Mouse (Mus musculus) c-Kit-positive CD71-negative TER-119-negative erythroid progenitor cells, embryonic 14.5 days (primary cell): Measurements from ENCODE around the gene Rora.

Experiments used
- DNase-seq: peaks from one replicate; pipeline ENCODE4 v3.0.0-alpha.2; 2013; ENCODE audit warnings: low read depth

Gene Rora

DNA sequence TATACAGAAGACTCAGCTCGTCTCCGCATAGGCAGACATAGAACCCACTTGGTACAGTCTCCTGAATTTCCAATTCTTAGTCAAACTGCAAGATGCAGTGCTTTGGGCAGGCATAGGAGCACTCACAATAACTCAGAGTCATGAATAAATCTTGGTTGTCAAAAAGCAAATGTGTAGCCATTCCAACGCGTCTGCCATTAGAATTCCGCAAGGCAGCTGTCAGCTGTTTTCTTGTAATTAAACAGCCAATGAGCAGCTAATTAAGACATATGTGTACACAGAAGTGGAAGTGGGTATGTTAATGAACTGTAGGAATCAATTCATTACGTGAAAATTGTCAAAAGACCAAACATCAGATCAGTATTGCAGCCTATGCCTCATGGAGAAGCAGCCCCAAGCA, 700.6 kb downstream of the Rora start:
- DNase-seq = no peak

GRCm38 (mm10) chr9:69357834-69358233, 704.2 kb downstream of the Rora start:
- DNase-seq = peak; percentile 47

GRCm38 (mm10) chr9:69358797-69359196, 705.2 kb downstream of the Rora start:
- DNase-seq = no peak

- no peak for DNase-seq
These were observed 708.4 kb downstream of the Rora start for GRCm38 (mm10) chr9:69361951-69362445.

- no peak for DNase-seq
These were observed 709.2 kb downstream of the Rora start for GRCm38 (mm10) chr9:69362766-69363165.

DNA sequence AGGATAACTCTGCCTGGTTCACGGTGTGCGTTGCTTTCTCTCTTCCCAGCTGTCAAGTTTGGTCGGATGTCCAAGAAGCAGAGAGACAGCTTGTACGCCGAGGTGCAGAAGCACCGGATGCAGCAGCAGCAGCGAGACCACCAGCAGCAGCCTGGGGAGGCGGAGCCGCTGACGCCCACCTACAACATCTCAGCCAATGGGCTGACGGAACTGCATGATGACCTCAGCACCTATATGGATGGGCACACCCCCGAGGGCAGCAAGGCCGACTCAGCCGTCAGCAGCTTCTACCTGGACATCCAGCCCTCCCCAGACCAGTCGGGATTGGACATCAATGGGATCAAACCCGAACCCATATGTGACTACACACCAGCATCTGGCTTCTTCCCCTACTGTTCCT, 710.5 kb downstream of the Rora start:
- DNase-seq = no peak

GRCm38 (mm10) chr9:69367055-69367454, 713.5 kb downstream of the Rora start:
- DNase-seq = no peak

DNA sequence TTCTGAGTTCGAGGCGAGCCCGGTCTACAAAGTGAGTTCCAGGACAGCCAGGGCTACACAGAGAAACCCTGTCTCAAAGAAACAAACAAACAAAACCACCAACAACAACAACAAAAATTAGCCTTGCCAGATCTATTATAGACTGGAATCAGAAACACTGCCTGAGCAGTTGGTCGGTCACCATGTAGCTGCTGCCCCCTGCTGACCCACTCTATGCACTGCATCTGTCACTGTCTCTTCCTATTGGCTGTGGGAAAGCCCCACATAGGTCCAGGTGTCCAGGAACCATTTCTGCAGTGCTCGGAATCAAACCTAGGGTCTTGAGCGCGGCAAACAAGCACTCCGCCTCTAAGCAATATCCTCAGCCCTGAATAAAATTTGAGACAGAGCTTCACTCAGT, 714.5 kb downstream of the Rora start:
- DNase-seq = peak; percentile 40

DNA sequence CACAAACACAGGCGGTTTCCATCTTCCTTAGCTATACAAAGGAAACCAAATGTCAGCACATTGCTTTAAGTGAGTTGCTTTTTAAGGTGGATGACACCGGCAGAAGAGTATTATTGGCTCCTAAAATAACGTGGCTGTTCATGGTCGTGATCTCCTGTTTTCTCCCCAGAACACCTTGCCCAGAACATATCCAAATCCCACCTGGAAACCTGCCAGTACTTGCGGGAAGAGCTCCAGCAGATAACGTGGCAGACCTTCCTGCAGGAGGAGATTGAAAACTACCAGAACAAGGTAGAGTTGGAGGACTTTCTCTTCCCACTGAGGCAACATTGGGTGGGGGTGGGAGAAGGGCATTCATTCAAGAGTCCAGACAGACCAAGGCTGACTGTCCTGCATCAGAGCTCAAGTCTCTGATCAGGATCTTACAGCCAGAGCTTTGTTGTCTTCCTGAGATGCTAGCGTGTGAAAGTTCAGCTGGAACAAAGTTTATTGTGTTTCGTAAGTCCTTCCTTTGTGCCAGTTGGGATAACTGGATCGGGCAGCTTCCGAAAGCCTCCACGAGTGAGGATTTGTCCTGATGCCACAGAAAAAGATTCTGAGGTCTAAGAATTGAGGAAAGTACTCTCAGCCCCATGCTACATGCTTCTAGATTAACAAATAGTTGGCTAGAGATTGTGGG, 717.6 kb downstream of the Rora start:
- DNase-seq = no peak

DNA sequence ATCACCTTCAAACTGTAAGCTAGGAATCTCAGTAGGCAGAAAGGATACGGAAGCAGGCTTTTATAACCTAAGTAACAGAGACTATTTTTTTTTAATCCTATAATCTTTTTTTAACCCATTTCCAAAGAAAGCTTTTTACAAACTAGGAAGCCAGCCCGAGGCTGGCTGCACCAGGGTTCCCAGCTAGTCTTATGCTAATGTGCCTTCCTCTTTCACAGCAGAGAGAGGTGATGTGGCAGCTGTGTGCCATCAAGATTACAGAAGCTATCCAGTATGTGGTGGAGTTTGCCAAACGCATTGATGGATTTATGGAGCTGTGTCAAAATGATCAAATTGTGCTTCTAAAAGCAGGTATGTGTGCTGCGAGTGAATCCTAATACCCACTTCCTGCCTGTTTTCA, 719.3 kb downstream of the Rora start:
- no peak for DNase-seq

GRCm38 (mm10) chr9:69376982-69377653, 723.5 kb downstream of the Rora start:
- DNase-seq = no peak

DNA sequence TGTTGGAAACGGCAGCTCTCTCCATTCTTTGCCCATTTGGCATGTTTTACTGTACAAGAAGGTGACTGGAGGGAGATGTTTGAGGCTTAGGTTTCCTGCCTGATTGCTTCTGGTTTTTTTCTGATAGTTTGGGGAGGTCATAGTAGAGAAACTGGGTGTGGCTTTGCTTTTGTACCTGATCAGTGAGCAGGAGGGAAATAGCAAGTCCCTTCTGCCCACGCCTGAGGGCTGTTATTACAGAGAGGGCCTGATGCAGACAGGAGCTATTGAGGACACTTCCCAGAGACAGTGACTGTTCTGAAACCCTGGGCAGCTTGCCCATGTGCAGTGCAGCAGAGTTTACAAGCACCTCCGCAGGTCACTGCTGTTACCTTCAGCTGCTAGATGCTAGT, 724.1 kb downstream of the Rora start:
- no peak for DNase-seq

DNA sequence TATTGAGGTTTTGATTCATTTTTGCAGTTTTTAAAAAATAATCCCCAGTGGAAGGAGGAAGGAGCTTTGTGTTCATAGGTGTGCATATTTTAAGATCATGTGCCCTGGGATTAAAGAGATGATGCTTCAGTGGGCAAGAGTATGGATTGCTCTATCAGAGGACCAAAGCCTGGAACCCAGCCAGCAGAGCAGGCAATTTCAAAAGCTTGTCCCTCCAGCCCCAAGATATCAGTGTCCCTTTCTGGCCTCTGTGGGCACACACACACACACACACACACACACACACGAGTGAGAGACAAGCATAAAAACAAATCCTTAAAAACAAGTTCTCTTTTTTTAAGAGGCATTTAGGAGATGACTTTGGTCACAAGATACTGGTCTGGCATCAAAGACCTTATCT, 727.0 kb downstream of the Rora start:
- DNase-seq = no peak

DNA sequence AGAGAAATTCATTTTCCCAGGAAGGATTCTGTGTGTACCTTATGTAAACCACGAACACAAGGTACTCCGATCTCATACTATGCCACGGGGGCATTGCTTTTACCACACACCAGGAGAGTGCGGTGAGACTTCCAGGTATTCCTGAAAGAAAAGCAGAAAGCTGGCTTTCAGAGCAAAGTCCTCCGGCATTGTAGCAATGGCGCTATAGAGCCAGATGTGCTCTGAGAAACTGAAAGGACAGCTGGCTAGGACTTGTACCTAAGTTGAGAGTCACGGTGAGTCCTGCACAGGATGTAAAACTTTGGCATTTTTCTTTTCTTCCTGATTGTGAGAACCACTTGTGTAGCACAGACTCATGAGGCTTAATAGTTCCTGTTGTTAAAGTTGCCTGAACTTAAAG, 728.2 kb downstream of the Rora start:
- DNase-seq = no peak

GRCm38 (mm10) chr9:69384475-69384874, 730.9 kb downstream of the Rora start:
- no peak for DNase-seq

GRCm38 (mm10) chr9:69384905-69385304, 731.3 kb downstream of the Rora start:
- no peak for DNase-seq

DNA sequence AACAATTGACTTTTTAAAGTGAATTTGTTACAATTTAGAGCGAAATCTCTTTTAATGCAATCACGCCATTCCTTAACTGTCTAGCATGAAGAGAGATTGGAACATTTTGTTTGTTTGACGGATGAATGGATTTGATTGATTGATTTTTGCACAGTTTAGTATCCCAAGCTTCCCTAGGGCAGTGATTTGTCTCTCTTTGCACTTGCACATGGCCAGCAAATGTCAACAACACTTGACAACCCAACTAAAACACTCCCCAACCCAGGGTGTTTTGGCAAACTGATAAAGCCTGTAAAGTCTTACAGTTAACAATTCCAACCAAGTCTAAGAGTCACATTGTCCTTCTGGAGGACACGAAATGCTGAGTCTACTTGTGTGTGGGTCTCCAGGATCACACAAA, 733.7 kb downstream of the Rora start:
- no peak for DNase-seq

DNA sequence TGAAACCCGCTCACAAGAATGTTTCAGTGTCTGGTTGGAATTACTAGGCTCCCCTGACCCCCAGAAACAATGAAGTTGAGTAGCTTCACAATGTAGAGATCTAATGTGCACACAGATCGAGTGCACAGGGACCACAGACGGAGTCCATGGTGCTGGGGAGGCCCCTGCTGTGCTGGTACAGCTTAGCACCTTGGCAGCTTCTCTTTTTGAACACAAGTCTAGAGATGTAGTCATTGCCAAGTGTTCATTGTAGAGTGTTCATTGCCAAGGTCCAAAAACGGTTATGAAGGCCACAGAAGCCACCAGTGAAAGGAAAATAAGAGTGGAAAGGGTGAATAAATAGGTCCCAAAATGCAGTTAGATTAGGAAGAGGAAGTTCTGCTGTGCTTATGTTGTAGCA, 737.0 kb downstream of the Rora start:
- no peak for DNase-seq

DNA sequence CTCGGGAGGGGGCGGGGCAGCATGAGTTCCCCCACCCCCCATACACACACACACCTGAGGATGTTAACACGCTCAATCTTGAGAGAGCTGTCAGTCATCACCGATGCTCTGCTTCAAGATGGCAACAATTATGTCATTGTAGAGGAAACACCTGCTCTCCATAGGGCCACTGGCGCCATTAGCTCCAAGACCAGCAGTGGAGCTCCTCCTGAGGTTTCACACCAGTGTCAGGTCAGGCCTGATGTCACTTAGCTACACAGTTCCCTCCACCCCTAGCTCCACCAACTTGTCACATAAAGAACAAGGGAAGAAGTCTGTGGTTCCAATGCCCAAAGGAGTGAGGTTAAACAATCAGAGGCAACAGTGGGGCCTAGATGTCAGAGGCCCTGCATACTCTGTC, 740.6 kb downstream of the Rora start:
- DNase-seq = no peak

GRCm38 (mm10) chr9:69397432-69397759, 743.8 kb downstream of the Rora start:
- DNase-seq = no peak

GRCm38 (mm10) chr9:69397760-69398452, 744.3 kb downstream of the Rora start, which contains the start of gene Ice2:
Ice2 (plus strand) TSS chr9:69397906.
- peak; percentile 55 for DNase-seq

- peak; percentile 16 for DNase-seq
These were observed 744.9 kb downstream of the Rora start for GRCm38 (mm10) chr9:69398453-69398850.

GRCm38 (mm10) chr9:69404671-69405070, 751.1 kb downstream of the Rora start:
- DNase-seq = no peak
